16 mouse cellular contexts compared by ENCODE assay signal in the genomic region with DNA sequence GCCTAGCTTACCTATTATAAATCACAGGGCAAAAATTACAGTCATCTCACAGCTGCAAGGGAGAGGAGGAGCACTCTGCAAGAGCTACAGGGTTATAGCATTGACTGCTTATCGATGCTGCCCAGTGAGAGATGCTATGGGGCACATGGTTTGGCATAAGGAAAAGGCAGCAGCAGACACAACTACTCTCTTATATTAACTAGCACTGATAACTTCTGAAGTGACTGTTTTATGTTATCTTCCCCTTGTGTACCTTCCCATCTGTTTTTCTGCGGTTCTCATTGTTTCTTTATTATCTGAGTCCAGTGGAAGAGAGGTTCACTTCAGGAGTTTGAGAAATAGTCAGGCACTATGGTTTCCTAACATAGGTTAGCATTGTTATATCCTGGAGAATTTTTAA.
"Had no signal": no experiment of that assay in that cellular context is flagged by ENCODE, and none has a peak within 500 bp of the region (broad histone marks: within the 10 kb centered on the region; RNA-seq: fewer than 3 reads in every experiment).

No protein-coding gene starts in this region.

- H3K4me3 ChIP-seq: neural tube, embryonic 13.5 days; neural tube, embryonic 15.5 days; stomach, embryonic 15.5 days had no signal

- H3K36me3 ChIP-seq: neural tube, embryonic 13.5 days; neural tube, embryonic 15.5 days; stomach, embryonic 15.5 days had no signal

- DNase-seq: retina, postnatal 1 day; right cerebral cortex, adult 18-20 months; right cerebral cortex, postnatal 14 days; right cerebral cortex, postnatal 25 days; right cerebral cortex, postnatal 4 days; spleen, adult 18-20 months; thymus, adult 18-20 months; thymus, adult 2 months; thymus, postnatal 14 days; thymus, postnatal 25 days; thymus, postnatal 36 days; thymus, postnatal 4 days had no signal

- H3K27me3 ChIP-seq: neural tube, embryonic 13.5 days; neural tube, embryonic 15.5 days; stomach, embryonic 15.5 days had no signal

- H3K9ac ChIP-seq: neural tube, embryonic 13.5 days; neural tube, embryonic 15.5 days; stomach, embryonic 15.5 days had no signal

- H3K9me3 ChIP-seq: neural tube, embryonic 13.5 days; neural tube, embryonic 15.5 days; stomach, embryonic 15.5 days had no signal

- H3K27ac ChIP-seq: neural tube, embryonic 13.5 days; neural tube, embryonic 15.5 days; stomach, embryonic 15.5 days; stomach, postnatal 0 days had no signal

- H3K4me1 ChIP-seq: neural tube, embryonic 13.5 days; neural tube, embryonic 15.5 days; stomach, embryonic 15.5 days had no signal
